Mouse (Mus musculus) E14TG2a.4 (cell line): ENCODE measurements at regions not wholly inside any gene's neighbourhood (a gene's known extent, or its start where the extent isn't known, plus 50 kb on each side); places are given as distances from the start of the nearest gene placed in this dataset.

Experiments
- H3K27me3 ChIP-seq: 2 replicates; pipeline ENCODE4 v1.6.1; 2014; ENCODE audit warnings: low read length, control low read depth; ENCODE audit not compliant: insufficient read depth
- H3K36me3 ChIP-seq: 2 replicates; pipeline ENCODE4 v1.6.1; 2014; ENCODE audit warnings: low read length, control low read depth; ENCODE audit not compliant: insufficient read depth
- H3K4me1 ChIP-seq: replicated peaks from 2 replicates; pipeline ENCODE4 v1.6.1; 2014; ENCODE audit warnings: low read depth, low read length, control low read depth
- H3K4me3 ChIP-seq: replicated peaks from 2 replicates; pipeline ENCODE4 v1.5.1; 2014; ENCODE audit warnings: mild to moderate bottlenecking, low read length
- H3K9me3 ChIP-seq: 2 replicates; pipeline ENCODE4 v1.6.1; 2014; ENCODE audit warnings: low read length, control low read depth
- CTCF ChIP-seq: conservative IDR thresholded peaks from 2 replicates; pipeline ENCODE4 v1.5.1; 2014; ENCODE audit warnings: low read length
- NANOG ChIP-seq: IDR thresholded peaks from 2 replicates; pipeline ENCODE4 v1.6.1; 2014; ENCODE audit warnings: borderline replicate concordance, low read length, mixed read lengths
- POU5F1 ChIP-seq: IDR thresholded peaks from 2 replicates; pipeline ENCODE4 v1.6.1; 2014; ENCODE audit warnings: low read length, borderline replicate concordance

GRCm38 (mm10) chr5:83780419-83780818 lies 425.4 kb upstream of the Tecrl start:
- no peaks in the 10 kb centered on the region for H3K4me1 ChIP-seq
- H3K36me3 ChIP-seq = no peaks in the 10 kb centered on the region
- no peak for TF ChIP-seq NANOG
- no peak for TF ChIP-seq CTCF
- no peak for TF ChIP-seq POU5F1
- H3K4me3 ChIP-seq = no peak overlapping the region
- H3K27me3 ChIP-seq = no peaks in the 10 kb centered on the region
- H3K9me3 ChIP-seq = no peaks in the 10 kb centered on the region

- Histone ChIP-seq H3K36me3 (no peaks in the 10 kb centered on the region), H3K4me1 (no peaks in the 10 kb centered on the region), H3K27me3 (no peaks in the 10 kb centered on the region), H3K4me3 (no peak overlapping the region), H3K9me3 (no peaks in the 10 kb centered on the region)
- TF ChIP-seq NANOG (no peak), POU5F1 (no peak), CTCF (peak; percentile 20)
Measured at GRCm38 (mm10) chr5:83778310-83778972, 423.4 kb upstream of the Tecrl start.

GRCm38 (mm10) chr5:83741913-83742312 lies 386.9 kb upstream of the Tecrl start:
- Histone ChIP-seq H3K4me3 (no peak overlapping the region), H3K4me1 (no peaks in the 10 kb centered on the region), H3K36me3 (no peaks in the 10 kb centered on the region), H3K27me3 (no peaks in the 10 kb centered on the region), H3K9me3 (no peaks in the 10 kb centered on the region)
- TF ChIP-seq NANOG = no peak
- no peak for TF ChIP-seq CTCF
- TF ChIP-seq POU5F1 = no peak

- H3K4me1 ChIP-seq = no peaks in the 10 kb centered on the region
- no peaks in the 10 kb centered on the region for H3K36me3 ChIP-seq
- TF ChIP-seq CTCF (no peak), POU5F1 (no peak), NANOG (no peak)
- no peaks in the 10 kb centered on the region for H3K9me3 ChIP-seq
- no peaks in the 10 kb centered on the region for H3K27me3 ChIP-seq
- H3K4me3 ChIP-seq = no peak overlapping the region
Measured at GRCm38 (mm10) chr5:83695383-83695782, 340.4 kb upstream of the Tecrl start.

GRCm38 (mm10) chr5:83692286-83692685 lies 337.3 kb upstream of the Tecrl start:
- H3K9me3 ChIP-seq = no peaks in the 10 kb centered on the region
- TF ChIP-seq POU5F1 (no peak), CTCF (no peak), NANOG (no peak)
- no peaks in the 10 kb centered on the region for H3K27me3 ChIP-seq
- H3K4me3 ChIP-seq = no peak overlapping the region
- no peaks in the 10 kb centered on the region for H3K36me3 ChIP-seq
- H3K4me1 ChIP-seq = no peaks in the 10 kb centered on the region

- Histone ChIP-seq H3K27me3 (no peaks in the 10 kb centered on the region), H3K4me3 (no peak overlapping the region), H3K36me3 (no peaks in the 10 kb centered on the region), H3K4me1 (no peaks in the 10 kb centered on the region), H3K9me3 (no peaks in the 10 kb centered on the region)
- TF ChIP-seq CTCF = no peak
- TF ChIP-seq NANOG = no peak
- no peak for TF ChIP-seq POU5F1
Measured at GRCm38 (mm10) chr5:83678373-83678772, 323.4 kb upstream of the Tecrl start.

GRCm38 (mm10) chr5:83659091-83659490 lies 304.1 kb upstream of the Tecrl start:
- TF ChIP-seq CTCF = no peak
- TF ChIP-seq POU5F1 = no peak
- TF ChIP-seq NANOG = no peak
- Histone ChIP-seq H3K9me3 (no peaks in the 10 kb centered on the region), H3K4me1 (no peaks in the 10 kb centered on the region), H3K27me3 (no peaks in the 10 kb centered on the region), H3K4me3 (no peak overlapping the region), H3K36me3 (no peaks in the 10 kb centered on the region)

- H3K27me3 ChIP-seq = no peaks in the 10 kb centered on the region
- no peaks in the 10 kb centered on the region for H3K4me1 ChIP-seq
- no peaks in the 10 kb centered on the region for H3K36me3 ChIP-seq
- H3K9me3 ChIP-seq = no peaks in the 10 kb centered on the region
- TF ChIP-seq CTCF (no peak), NANOG (no peak), POU5F1 (no peak)
- no peak overlapping the region for H3K4me3 ChIP-seq
Measured at GRCm38 (mm10) chr5:83651329-83651728, 296.3 kb upstream of the Tecrl start.

GRCm38 (mm10) chr5:83622612-83623374 lies 267.8 kb upstream of the Tecrl start:
- no peaks in the 10 kb centered on the region for H3K9me3 ChIP-seq
- no peak overlapping the region for H3K4me3 ChIP-seq
- TF ChIP-seq NANOG (no peak), POU5F1 (no peak), CTCF (no peak)
- no peaks in the 10 kb centered on the region for H3K4me1 ChIP-seq
- no peaks in the 10 kb centered on the region for H3K27me3 ChIP-seq
- no peaks in the 10 kb centered on the region for H3K36me3 ChIP-seq
